Mouse (Mus musculus): ENCODE data around the gene Slc13a1. TPM values are rescaled to one million over a fixed set of nuclear protein-coding genes. Genes with fewer than 3 reads are reported as not detected.

The Slc13a1 gene
- total RNA-seq (2023), result under 1 TPM; 0.35 to 0.42 TPM

DNA sequence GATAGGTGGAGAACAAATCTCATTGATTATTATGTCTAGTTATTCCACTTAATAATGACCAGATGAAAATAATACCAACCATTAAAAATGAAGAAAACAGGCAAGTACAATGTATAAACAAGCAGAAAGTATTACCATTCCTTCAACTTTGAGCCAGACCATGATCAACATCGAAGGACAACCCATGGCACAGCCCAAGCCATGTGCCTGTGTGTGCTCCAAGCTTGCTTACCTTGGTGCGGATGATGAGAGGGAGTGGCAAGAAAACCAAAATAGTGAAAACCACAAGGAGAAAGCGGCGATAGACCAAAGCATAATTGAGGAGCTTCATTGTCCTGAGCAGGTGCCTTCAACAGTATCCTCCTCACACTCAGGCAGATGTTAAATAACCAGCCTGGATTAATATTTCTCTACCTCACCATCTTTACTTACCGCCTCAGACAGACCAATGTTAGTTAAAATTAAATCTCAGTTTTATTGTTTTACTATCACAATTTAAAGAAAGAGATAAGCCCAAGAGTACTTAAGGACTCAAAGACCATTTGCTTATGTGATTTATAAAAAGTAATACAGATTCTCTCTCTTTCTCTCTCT is at the start of gene Slc13a1:
TSS of gene Slc13a1 (minus strand) at position 359 of the 594 bp plus-strand sequence.

Other genes with a start within 250 kb of the Slc13a1 start
- gene Tas2r118, start 198.0 kb downstream of the Slc13a1 start, total RNA-seq (2023), result not detected